Mouse (Mus musculus) ES-Bruce4 (cell line): ENCODE measurements around the gene Olfr648.

Experiments used
- CTCF ChIP-seq: IDR thresholded peaks from one replicate; pipeline ENCODE4 v1.8.1; 2011; ENCODE audit warnings: low read depth, low read length
- EP300 ChIP-seq: IDR thresholded peaks from 2 replicates; pipeline ENCODE4 v1.6.1; 2011; ENCODE audit warnings: low read depth, low read length; ENCODE audit not compliant: insufficient read depth
- POLR2A ChIP-seq: IDR thresholded peaks from one replicate; pipeline ENCODE4 v1.8.1; 2011; ENCODE audit warnings: low read length; ENCODE audit not compliant: insufficient read depth

GRCm38 (mm10) chr7:104199822-104200221 is 16.6 kb upstream of the Olfr648 start:
- TF ChIP-seq POLR2A (no peak), CTCF (peak; percentile 99), EP300 (0 out of 2 replicates have a peak, but pooled peaks have one; percentile 33)
